Mouse (Mus musculus) embryonic fibroblast, embryonic 13.5 days (primary cell): ENCODE data around the gene Jhy.

ENCODE experiments used
- CTCF ChIP-seq: IDR thresholded peaks from 2 replicates; pipeline ENCODE4 v1.5.1; 2011; ENCODE audit warnings: mild to moderate bottlenecking, control low read depth, low read length, moderate library complexity, borderline replicate concordance; ENCODE audit not compliant: insufficient read depth
- POLR2A ChIP-seq: IDR thresholded peaks from 2 replicates; pipeline ENCODE4 v1.6.1; 2011; ENCODE audit warnings: low read depth, mild to moderate bottlenecking, control low read depth, low read length, moderate library complexity

GRCm38 (mm10) chr9:40997116-40997779, 33.3 kb upstream of the Jhy start:
- no peak for TF ChIP-seq POLR2A
- no peak for TF ChIP-seq CTCF
